Mouse (Mus musculus) thymus, adult 2 months (tissue): Measurements from ENCODE around the gene Trim11.

Experiments
- CTCF ChIP-seq: fragments of 200-500 bp; IDR thresholded peaks from 2 replicates; pipeline ENCODE4 v1.5.1; 2012; ENCODE audit warnings: mild to moderate bottlenecking, control low read depth, low read length, moderate library complexity, borderline replicate concordance; ENCODE audit not compliant: control insufficient read depth, poor library complexity, insufficient read depth; ENCODE audit errors: extremely low read depth
- POLR2A ChIP-seq: fragments of 200-500 bp; IDR thresholded peaks from 2 replicates; pipeline ENCODE4 v1.6.1; 2012; ENCODE audit warnings: mild to moderate bottlenecking, low read length, control low read depth, moderate library complexity; ENCODE audit not compliant: control insufficient read depth, poor library complexity, insufficient read depth; ENCODE audit errors: extremely low read depth

- no peak for TF ChIP-seq POLR2A
- no peak for TF ChIP-seq CTCF
Observed at GRCm38 (mm10) chr11:58995061-58995806, 17.3 kb downstream of the Trim11 start.
